Mouse (Mus musculus): ENCODE measurements at regions not wholly inside any gene's neighbourhood (a gene's known extent, or its start where the extent isn't known, plus 50 kb on each side); places are given as distances from the start of the nearest gene placed in this dataset.

- TF ChIP-seq CTCF (IDR thresholded peaks at IDR 0.05 in 2 of 3, conservative IDR thresholded peaks at IDR 0.05 in 1 of 3; ENCODE audit: control insufficient read depth in 1 of 3, insufficient read depth in 1 of 3, low read depth in 2 of 3, low read length in 3 of 3, poor library complexity in 1 of 3, severe bottlenecking in 1 of 3) (no peak), POLR2A (IDR thresholded peaks at IDR 0.05; ENCODE audit: control insufficient read depth in 1 of 2, insufficient read depth in 1 of 2, low read depth in 1 of 2, low read length in 2 of 2, poor library complexity in 1 of 2) (no peak), MAFK (IDR thresholded peaks at IDR 0.05; ENCODE audit: borderline replicate concordance, low read depth, low read length) (no peak), SMC3 (IDR thresholded peaks at IDR 0.05; ENCODE audit: low read depth, low read length) (no peak), POLR2AphosphoS5 (IDR thresholded peaks at IDR 0.05; ENCODE audit: borderline replicate concordance, low read depth, low read length) (no peak), TCF12 (IDR thresholded peaks at IDR 0.05; ENCODE audit: low read depth, low read length) (no peak), NELFE (IDR thresholded peaks at IDR 0.05; ENCODE audit: low read depth, low read length) (no peak), ELF1 (IDR thresholded peaks at IDR 0.05; ENCODE audit: low read depth, low read length) (no peak), USF1 (IDR thresholded peaks at IDR 0.05; ENCODE audit: low read depth, low read length) (no peak), MEF2A (IDR thresholded peaks at IDR 0.05; ENCODE audit: extremely low read depth, insufficient replicate concordance, low read depth, low read length, poor library complexity, severe bottlenecking) (no peak), E2F4 (IDR thresholded peaks at IDR 0.05; ENCODE audit: borderline replicate concordance, low read depth, low read length) (no peak), JUND (IDR thresholded peaks at IDR 0.05; ENCODE audit: low read depth, low read length) (no peak), EP300 (IDR thresholded peaks at IDR 0.05; ENCODE audit: low read depth in 1 of 2, low read length in 2 of 2) (no peak), ZNF384 (IDR thresholded peaks at IDR 0.05; ENCODE audit: low read depth, low read length) (no peak)
Observed at GRCm38 (mm10) chr7:133323955-133324354, 199.8 kb upstream of the Ctbp2 start.
